Mouse (Mus musculus) regulatory T cell (primary cell): ENCODE results near the gene 6030468B19Rik.
"Not testable (repeated sequence)": the region's sequence is repeated elsewhere in the genome, so short reads cannot be mapped to it uniquely, and the experiment has no call there.

Source experiments
- in situ Hi-C: fragments of 300-600 bp; cut with MboI, MseI; formaldehyde crosslinking; loops from one replicate; pipeline ENCODE4 v1.15.1; 2025; ENCODE audit warnings: high pct_unique_total_duplicates

6030468B19Rik gene

GRCm38 (mm10) chr11:117826916-117827315 lies 29.5 kb downstream of the 6030468B19Rik start:
- in situ Hi-C loops = no loop called here

GRCm38 (mm10) chr11:117827386-117827785 lies 29.9 kb downstream of the 6030468B19Rik start:
- in situ Hi-C loops = no loop called here

- in situ Hi-C loops = no loop called here
Observed at GRCm38 (mm10) chr11:117828149-117828887, 30.9 kb downstream of the 6030468B19Rik start.

DNA sequence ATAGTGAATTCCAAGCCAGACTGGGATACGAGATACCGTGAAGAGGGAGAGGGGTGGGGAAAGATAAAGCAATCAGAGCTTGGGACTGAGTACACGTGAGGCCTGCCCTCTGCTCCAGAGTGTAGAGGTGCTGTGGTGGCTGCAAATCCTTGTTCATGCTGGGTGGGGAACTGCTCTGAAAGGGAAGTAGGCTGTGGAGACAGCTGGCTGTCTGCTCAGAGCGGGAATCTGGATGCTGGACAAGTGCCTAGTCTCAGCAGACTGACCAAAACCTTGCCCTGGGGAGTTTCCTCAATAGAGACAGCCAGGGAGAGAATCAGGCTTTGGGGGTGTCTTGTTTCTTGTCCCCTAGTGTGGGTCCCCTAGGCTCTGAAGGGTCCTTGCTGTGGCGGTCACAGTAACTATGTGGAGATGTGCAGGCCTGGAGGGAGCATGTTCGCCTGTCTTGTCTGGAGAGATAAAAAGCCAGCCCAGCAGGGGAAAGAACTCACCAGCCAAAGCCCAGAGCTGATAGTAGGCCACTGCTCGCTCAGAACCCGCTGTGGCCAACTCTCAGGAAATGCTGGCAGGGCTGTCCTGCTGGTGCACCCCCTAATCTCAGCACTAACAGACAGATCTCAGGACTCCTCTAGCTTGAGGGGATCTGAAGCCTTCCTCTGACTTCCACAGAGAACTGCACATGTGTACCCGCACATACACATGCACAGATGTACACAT lies 31.6 kb downstream of the 6030468B19Rik start:
- in situ Hi-C loops = no loop called here

GRCm38 (mm10) chr11:117829671-117830215 lies 32.3 kb downstream of the 6030468B19Rik start:
- in situ Hi-C loops = no loop called here

DNA sequence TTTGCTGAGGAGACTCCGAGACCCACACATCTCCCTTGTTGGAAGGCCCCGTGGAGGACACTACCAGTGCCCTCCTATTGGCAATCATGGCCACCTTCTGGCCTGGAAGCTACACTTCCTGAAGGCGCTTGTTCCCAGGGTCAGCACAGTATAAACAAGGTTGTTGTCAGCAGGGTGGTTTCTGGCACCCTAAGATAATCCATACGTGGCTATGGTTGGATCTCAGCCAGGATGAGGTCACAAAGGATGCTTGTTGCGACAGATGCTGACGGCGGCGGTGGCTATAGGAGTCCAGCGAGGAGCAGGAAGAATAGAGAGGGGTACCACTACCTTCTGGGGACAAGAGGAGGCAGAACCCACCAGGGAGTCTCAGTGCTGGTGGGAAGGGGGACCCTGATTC lies 32.9 kb downstream of the 6030468B19Rik start:
- in situ Hi-C loops = no loop called here

DNA sequence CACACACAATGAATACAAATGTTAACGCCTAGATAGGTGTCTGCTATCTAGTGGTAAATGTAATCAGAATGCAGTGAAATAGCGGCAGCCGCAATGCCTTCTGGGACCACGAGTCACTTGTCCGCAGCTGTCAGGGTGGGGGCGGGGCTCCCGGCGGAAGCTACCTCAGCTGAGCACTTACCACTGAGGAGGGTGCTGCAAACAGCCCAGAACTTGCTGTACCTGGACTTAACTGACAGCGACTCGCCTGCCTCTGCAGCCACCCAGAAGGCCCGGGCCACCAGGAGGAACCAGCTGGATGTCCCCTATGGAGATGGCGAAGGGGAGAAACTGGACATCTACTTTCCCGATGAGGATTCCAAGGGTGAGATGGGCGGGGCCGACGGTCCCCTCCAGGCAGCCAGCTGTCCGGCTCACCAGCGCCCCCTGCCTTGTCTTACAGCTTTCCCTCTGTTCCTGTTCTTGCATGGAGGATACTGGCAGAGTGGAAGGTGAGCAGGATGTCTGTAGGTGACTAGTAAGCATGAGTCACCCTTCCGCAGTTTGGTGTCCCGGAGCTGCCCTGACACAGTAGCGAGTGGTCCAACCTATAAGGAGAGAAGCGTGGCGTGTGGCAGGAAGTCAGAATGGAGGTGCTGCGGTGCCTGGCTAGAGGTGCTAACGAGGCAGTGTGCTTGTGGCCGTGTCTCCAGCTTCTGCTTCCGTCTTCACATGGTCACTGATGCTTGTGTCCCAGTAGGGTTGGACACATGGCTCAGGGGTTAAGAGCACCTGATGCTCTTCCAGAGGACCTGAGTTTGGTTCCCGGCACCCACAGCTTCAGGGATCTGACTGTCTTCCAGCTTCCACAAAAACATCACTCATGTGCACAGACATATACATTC lies 34.9 kb downstream of the 6030468B19Rik start:
- in situ Hi-C loops = no loop called here

DNA sequence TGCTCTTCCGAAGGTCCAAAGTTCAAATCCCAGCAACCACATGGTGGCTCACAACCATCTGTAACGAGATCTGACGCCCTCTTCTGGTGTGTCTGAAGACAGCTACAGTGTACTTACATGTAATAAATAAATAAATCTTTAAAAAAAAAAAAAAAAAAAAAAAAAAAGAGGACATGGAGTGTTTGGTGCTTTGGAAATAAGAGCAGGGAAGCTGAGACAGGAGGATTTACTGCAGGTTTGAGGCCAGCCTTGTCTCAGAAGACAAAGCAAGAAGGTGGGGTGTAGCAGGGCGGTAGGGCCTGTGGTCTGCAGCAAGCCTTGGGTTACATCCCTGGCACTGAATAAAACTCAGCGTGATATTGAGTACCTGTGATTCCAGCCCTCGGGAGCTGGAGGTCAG lies 36.0 kb downstream of the 6030468B19Rik start:
- in situ Hi-C loops = not testable (repeated sequence)

DNA sequence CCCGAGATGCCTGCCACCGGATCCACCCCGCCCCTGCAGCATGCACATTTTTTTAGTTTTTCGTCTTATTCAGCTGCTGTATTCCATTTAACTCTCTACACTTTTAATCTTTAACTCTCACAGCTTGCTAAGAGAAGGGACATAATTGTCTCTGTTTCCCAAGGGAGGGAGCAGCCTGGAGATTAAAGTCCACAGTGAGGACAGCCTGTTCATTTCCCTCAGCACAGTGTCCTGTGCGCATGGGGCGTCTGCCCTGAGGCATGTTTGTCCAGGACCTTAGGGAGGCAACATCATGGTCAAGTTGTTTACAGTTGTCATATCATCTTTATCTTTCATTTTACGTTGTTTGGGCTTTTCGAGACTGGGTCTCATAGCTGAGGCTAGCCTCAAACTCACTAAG lies 36.6 kb downstream of the 6030468B19Rik start:
- in situ Hi-C loops = no loop called here

DNA sequence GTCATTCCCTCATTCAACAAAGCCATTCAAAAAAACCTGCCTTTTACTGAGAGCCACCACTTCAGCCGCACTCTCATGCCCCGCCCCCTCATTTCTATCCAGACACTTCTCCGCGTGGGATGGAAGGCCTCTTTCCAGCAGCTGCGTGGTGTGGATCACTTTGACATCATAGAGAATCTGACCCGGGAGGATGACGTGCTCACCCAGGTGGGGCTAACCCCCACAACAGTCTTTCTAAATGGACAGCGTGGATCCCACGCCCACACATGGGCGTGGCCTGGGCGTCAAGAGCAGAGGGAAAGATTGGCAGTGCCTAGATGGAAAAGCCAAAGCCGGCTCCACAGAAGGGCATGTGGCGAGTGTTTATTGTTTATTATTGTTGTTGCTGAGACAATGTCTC lies 38.8 kb downstream of the 6030468B19Rik start:
- in situ Hi-C loops = no loop called here

GRCm38 (mm10) chr11:117838572-117838971 lies 41.1 kb downstream of the 6030468B19Rik start:
- in situ Hi-C loops = no loop called here

- in situ Hi-C loops = no loop called here
Observed at GRCm38 (mm10) chr11:117839021-117839420, 41.6 kb downstream of the 6030468B19Rik start.

- in situ Hi-C loops = no loop called here
Observed at GRCm38 (mm10) chr11:117840910-117841309, 43.5 kb downstream of the 6030468B19Rik start.

- in situ Hi-C loops = no loop called here
Observed at GRCm38 (mm10) chr11:117843434-117843833, 46.0 kb downstream of the 6030468B19Rik start.

DNA sequence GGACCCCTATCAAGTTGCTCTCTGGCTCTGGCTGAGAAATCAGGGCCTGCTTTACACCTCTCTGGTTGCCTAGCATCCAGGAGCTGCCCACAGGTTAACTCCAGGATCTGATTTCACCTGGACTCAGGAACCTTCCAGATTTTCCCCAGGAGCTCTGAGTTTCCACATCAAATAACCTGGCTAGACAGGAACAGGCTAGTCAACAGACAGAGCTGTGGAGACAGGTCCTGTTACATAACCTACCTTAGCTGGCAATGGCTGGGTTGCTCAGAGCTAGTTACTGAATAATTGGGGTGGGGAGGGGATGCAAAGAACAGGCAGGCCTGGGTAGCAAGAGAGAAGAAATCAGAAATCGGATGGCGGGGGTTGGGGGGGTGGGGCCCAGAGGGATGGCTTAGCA lies 47.5 kb downstream of the 6030468B19Rik start:
- in situ Hi-C loops = no loop called here

- in situ Hi-C loops = no loop called here
Observed at GRCm38 (mm10) chr11:117845651-117846050, 48.2 kb downstream of the 6030468B19Rik start.

GRCm38 (mm10) chr11:117846640-117847039 lies 49.2 kb downstream of the 6030468B19Rik start:
- in situ Hi-C loops = no loop called here

DNA sequence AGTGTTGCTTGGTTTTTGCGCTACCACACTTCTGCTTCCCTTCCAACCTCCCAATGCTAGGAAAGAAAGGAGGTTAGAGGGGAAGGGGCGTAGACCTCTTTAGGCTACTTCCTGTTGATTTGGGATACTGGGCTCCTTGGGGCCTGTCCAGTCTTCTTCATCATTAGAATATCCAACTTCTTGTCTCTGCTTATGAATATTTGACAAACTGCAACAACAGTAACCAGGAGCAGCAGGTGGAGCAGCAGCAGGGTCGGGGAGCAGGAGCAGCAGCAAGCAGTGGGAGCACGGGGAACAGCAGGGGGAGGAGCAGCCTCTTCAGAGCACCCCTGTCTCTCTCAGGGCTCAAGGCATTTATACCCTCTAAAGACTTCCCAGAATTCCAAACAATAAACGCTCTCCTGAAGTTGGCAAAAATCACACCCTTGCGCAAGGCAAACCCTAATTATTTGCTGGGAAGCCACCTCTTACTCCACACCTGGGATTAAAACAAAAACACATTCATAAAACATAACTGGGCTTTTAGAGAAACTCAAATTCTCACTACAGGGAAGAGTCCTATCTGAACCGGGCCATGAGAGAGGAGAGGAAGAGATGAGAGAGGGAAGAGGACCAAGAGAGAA lies 50.2 kb downstream of the 6030468B19Rik start:
- in situ Hi-C loops = no loop called here

GRCm38 (mm10) chr11:117848271-117848984 lies 51.0 kb downstream of the 6030468B19Rik start:
- in situ Hi-C loops = no loop called here

- in situ Hi-C loops = no loop called here
Observed at GRCm38 (mm10) chr11:117848985-117849671, 51.7 kb downstream of the 6030468B19Rik start, which contains the start of gene Birc5. TSS of gene Birc5 (plus strand) at chr11:117849251.
